Mouse (Mus musculus): ENCODE results near the gene 4921539E11Rik. TPM values are rescaled to one million over a fixed set of nuclear protein-coding genes. Genes with fewer than 3 reads are reported as not detected.

4921539E11Rik gene
- polyA plus RNA-seq, 1 experiment = not detected

- no peaks in the 10 kb centered on the region; the same call in 1 of the 2 replicates for H3K36me3 ChIP-seq (ENCODE audit: control insufficient read depth, insufficient read depth, low read length)
- H3K27me3 ChIP-seq (replicated peaks; ENCODE audit: control insufficient read depth, insufficient read depth, low read length) = no peaks in the 10 kb centered on the region
- peak overlapping the region; percentile 75 for H3K27ac ChIP-seq (ENCODE audit: insufficient read depth, low read depth, low read length)
- under 1% methylated on average over 48 of the region's 48 CpGs for WGBS
- DNase-seq = peak; percentile 74
- peak overlapping the region; percentile 100 for H3K4me3 ChIP-seq (ENCODE audit: insufficient read depth, low read depth, low read length)
- TF ChIP-seq POLR2A (IDR thresholded peaks at IDR 0.05; ENCODE audit: low read depth, low read length) = peak; percentile 30
- TF ChIP-seq CTCF (conservative IDR thresholded peaks at IDR 0.05; ENCODE audit: insufficient read depth, insufficient read length, low read depth, low read length) = no peak
- peaks cover 22% of the 10 kb centered on the region for H3K4me1 ChIP-seq (ENCODE audit: control insufficient read depth, insufficient read depth, low read length)
Observed at GRCm38 (mm10) chr4:103214498-103214924, 76.2 kb downstream of the 4921539E11Rik start.

- H3K27me3 ChIP-seq (replicated peaks; ENCODE audit: control insufficient read depth, insufficient read depth, low read length) = no peaks in the 10 kb centered on the region
- TF ChIP-seq POLR2A (IDR thresholded peaks at IDR 0.05; ENCODE audit: low read depth, low read length) = no peak
- no peak for TF ChIP-seq CTCF (conservative IDR thresholded peaks at IDR 0.05; ENCODE audit: insufficient read depth, insufficient read length, low read depth, low read length)
- peak; percentile 11 for DNase-seq
- H3K4me3 ChIP-seq (ENCODE audit: insufficient read depth, low read depth, low read length) = peak overlapping the region; percentile 100
- peaks cover 22% of the 10 kb centered on the region for H3K4me1 ChIP-seq (ENCODE audit: control insufficient read depth, insufficient read depth, low read length)
- peak overlapping the region; percentile 75 for H3K27ac ChIP-seq (ENCODE audit: insufficient read depth, low read depth, low read length)
- 3% methylated on average over 30 of the region's 30 CpGs for WGBS
- peaks cover 2% of the 10 kb centered on the region; the same call in 1 of the 2 replicates for H3K36me3 ChIP-seq (ENCODE audit: control insufficient read depth, insufficient read depth, low read length)
Observed at GRCm38 (mm10) chr4:103213859-103214497, 76.7 kb downstream of the 4921539E11Rik start.

DNA sequence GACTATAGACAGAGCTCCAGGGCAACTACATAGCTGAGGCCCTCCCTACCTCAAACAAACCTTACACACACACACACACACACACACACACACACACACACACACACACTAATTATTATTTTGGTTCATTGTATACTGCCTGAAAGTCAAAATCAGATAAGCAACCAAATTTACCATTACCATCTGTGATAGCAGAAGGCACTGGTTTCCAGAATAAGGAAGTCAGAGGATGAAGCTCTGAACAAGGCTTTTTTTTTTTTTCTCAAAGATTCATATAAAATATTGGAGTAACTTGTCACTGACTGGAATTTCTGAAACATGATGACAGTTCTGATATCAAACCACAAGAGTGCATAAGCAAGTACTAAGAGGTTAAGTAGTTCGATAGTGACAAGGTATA lies 82.1 kb downstream of the 4921539E11Rik start:
- Histone ChIP-seq H3K4me1 (ENCODE audit: control insufficient read depth, insufficient read depth, low read length) (peaks cover under 1% of the 10 kb centered on the region; the same call in 1 of the 2 replicates), H3K36me3 (ENCODE audit: control insufficient read depth, insufficient read depth, low read length) (peaks cover 8% of the 10 kb centered on the region), H3K27me3 (replicated peaks; ENCODE audit: control insufficient read depth, insufficient read depth, low read length) (no peaks in the 10 kb centered on the region), H3K27ac (ENCODE audit: insufficient read depth, low read depth, low read length) (no peak overlapping the region), H3K4me3 (ENCODE audit: insufficient read depth, low read depth, low read length) (no peak overlapping the region)
- DNase-seq = no peak
- WGBS = 89% methylated on average over 1 of the region's 1 CpGs
- TF ChIP-seq POLR2A (IDR thresholded peaks at IDR 0.05; ENCODE audit: low read depth, low read length) = no peak
- no peak for TF ChIP-seq CTCF (conservative IDR thresholded peaks at IDR 0.05; ENCODE audit: insufficient read depth, insufficient read length, low read depth, low read length)

GRCm38 (mm10) chr4:103203646-103204045 lies 87.0 kb downstream of the 4921539E11Rik start:
- TF ChIP-seq POLR2A (IDR thresholded peaks at IDR 0.05; ENCODE audit: low read depth, low read length) (no peak), CTCF (conservative IDR thresholded peaks at IDR 0.05; ENCODE audit: insufficient read depth, insufficient read length, low read depth, low read length) (no peak)
- no peak for DNase-seq
- Histone ChIP-seq H3K36me3 (ENCODE audit: control insufficient read depth, insufficient read depth, low read length) (peaks cover 6% of the 10 kb centered on the region), H3K27me3 (replicated peaks; ENCODE audit: control insufficient read depth, insufficient read depth, low read length) (no peaks in the 10 kb centered on the region), H3K4me1 (ENCODE audit: control insufficient read depth, insufficient read depth, low read length) (no peaks in the 10 kb centered on the region), H3K27ac (ENCODE audit: insufficient read depth, low read depth, low read length) (no peak overlapping the region), H3K4me3 (ENCODE audit: insufficient read depth, low read depth, low read length) (no peak overlapping the region)
- 82% methylated on average over 2 of the region's 2 CpGs for WGBS

GRCm38 (mm10) chr4:103200046-103200445 lies 90.6 kb downstream of the 4921539E11Rik start:
- Histone ChIP-seq H3K27me3 (replicated peaks; ENCODE audit: control insufficient read depth, insufficient read depth, low read length) (no peaks in the 10 kb centered on the region), H3K36me3 (ENCODE audit: control insufficient read depth, insufficient read depth, low read length) (peaks cover 2% of the 10 kb centered on the region), H3K27ac (ENCODE audit: insufficient read depth, low read depth, low read length) (no peak overlapping the region), H3K4me3 (ENCODE audit: insufficient read depth, low read depth, low read length) (no peak overlapping the region), H3K4me1 (ENCODE audit: control insufficient read depth, insufficient read depth, low read length) (no peaks in the 10 kb centered on the region)
- no peak for DNase-seq
- TF ChIP-seq CTCF (conservative IDR thresholded peaks at IDR 0.05; ENCODE audit: insufficient read depth, insufficient read length, low read depth, low read length) = no peak
- no peak for TF ChIP-seq POLR2A (IDR thresholded peaks at IDR 0.05; ENCODE audit: low read depth, low read length)
- 93% methylated on average over 1 of the region's 1 CpGs for WGBS

DNA sequence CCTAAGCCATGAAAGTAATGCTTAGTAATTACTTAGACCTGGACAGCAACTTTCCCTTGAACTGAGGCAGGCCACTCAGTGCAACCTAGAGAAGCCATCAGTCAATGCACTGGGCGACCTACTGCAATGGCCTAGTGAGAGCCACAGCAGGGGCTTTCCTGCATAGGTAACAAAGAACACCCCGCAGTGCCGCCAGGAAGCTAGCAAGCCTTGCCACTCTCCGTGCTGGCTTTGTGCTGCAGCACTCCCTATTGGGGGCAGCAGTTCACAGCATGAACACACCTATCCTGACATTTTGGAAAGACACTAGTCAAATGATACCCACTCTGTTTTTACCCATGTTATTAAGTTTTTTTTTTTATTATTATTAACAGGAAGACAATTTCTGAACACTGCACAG lies 91.6 kb downstream of the 4921539E11Rik start:
- WGBS = 68% methylated on average over 4 of the region's 4 CpGs
- no peaks in the 10 kb centered on the region for H3K27me3 ChIP-seq (replicated peaks; ENCODE audit: control insufficient read depth, insufficient read depth, low read length)
- TF ChIP-seq POLR2A (IDR thresholded peaks at IDR 0.05; ENCODE audit: low read depth, low read length) (no peak), CTCF (conservative IDR thresholded peaks at IDR 0.05; ENCODE audit: insufficient read depth, insufficient read length, low read depth, low read length) (no peak)
- no peak for DNase-seq
- H3K4me3 ChIP-seq (ENCODE audit: insufficient read depth, low read depth, low read length) = no peak overlapping the region
- no peaks in the 10 kb centered on the region for H3K4me1 ChIP-seq (ENCODE audit: control insufficient read depth, insufficient read depth, low read length)
- H3K36me3 ChIP-seq (ENCODE audit: control insufficient read depth, insufficient read depth, low read length) = no peaks in the 10 kb centered on the region; the same call in 1 of the 2 replicates
- H3K27ac ChIP-seq (ENCODE audit: insufficient read depth, low read depth, low read length) = no peak overlapping the region

- Histone ChIP-seq H3K4me1 (ENCODE audit: control insufficient read depth, insufficient read depth, low read length) (no peaks in the 10 kb centered on the region), H3K36me3 (ENCODE audit: control insufficient read depth, insufficient read depth, low read length) (no peaks in the 10 kb centered on the region; the same call in 1 of the 2 replicates), H3K4me3 (ENCODE audit: insufficient read depth, low read depth, low read length) (no peak overlapping the region), H3K27me3 (replicated peaks; ENCODE audit: control insufficient read depth, insufficient read depth, low read length) (no peaks in the 10 kb centered on the region), H3K27ac (ENCODE audit: insufficient read depth, low read depth, low read length) (no peak overlapping the region)
- no peak for DNase-seq
- WGBS = 88% methylated on average over 8 of the region's 8 CpGs
- no peak for TF ChIP-seq CTCF (conservative IDR thresholded peaks at IDR 0.05; ENCODE audit: insufficient read depth, insufficient read length, low read depth, low read length)
- TF ChIP-seq POLR2A (IDR thresholded peaks at IDR 0.05; ENCODE audit: low read depth, low read length) = no peak
Observed at GRCm38 (mm10) chr4:103197401-103197800, 93.3 kb downstream of the 4921539E11Rik start.

Data from kidney, adult 2 months (tissue).